Mouse (Mus musculus): ENCODE data around the gene Lrtm1.
A peak's percentile ranks its signal among the peaks of the same experiment; 100 is the strongest.

The Lrtm1 gene

DNA sequence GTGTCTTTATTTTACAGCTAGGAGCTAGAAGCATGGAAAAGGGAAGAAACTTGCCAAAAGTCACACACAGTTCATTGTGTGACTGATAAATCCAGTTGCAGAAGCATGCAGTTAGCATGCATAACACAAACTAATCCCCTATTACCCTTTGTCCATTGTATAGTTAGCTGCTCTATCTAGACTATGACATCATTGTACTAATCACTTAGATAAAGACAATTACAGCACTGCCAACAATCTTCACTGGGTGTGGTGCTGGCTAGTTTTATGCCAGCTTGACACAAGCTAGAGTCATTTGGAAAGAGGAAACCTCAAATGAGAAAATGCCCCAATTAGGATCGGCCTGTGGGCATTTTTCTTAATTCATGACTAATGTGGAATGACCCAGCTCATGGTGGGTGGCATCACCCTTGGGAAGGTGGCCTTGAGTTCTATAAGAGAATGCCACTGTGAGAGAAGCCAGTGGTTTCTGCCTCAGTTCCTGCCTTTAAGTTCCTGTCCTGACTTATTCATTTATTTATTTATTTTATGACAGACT lies 13.9 kb downstream of the Lrtm1 start:
- no peak for DNase-seq (ENCODE audit: low read depth)

DNA sequence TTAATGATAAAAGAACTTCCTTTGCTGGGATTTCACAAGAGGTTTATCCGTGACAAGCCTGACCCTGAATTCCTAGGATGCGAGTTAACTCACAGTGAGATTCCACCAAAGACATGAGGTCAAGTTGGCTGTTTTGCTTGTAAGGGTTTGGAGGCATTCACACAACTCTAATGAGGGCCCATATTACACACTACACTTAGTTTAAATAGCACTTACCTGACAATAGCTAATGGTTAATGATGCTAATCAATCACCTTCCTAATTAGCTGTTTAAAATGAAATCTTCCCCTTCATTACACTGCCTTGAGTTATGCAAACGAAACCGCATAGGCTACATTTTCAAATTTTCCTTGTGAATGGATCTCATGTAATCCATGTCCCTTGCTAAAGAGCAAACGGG lies 20.2 kb downstream of the Lrtm1 start:
- no peak for DNase-seq (ENCODE audit: low read depth)

DNA sequence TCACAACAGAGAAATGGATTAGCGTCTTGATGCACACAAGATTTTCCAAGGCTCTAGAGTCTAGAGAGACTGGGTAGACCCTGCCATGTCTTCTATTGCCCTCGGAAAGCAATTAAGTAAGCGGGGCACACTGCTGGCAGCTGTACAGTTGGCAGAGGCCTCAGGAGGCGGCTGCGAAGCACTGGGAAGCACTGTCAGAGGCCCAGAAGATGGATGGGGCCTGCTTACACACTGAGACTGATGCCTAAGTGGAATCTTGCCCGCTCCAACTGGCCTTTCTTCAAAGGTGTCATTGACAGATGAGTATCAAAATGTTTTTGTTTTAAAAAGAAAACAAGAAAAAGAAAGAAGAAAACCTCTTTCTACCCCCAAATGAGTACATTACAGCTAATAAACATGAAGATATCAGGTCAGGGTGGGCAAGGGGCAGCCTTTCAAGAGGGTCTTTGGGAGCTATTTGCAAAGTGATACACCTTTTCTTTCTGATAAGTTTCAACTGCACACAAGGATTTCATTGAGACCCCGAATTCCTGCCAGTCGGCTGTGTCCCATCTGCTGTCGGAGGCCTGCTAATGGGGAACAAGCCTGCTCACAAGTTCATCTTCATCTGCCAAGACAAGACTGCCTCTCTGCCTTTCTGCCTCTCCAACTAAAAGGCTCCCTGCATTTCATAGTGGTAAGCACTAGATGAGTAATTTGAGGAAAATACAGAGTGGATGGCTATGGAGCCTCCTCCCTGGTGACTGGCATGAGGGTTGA lies 22.8 kb downstream of the Lrtm1 start:
- no peak for DNase-seq (ENCODE audit: low read depth)

DNA sequence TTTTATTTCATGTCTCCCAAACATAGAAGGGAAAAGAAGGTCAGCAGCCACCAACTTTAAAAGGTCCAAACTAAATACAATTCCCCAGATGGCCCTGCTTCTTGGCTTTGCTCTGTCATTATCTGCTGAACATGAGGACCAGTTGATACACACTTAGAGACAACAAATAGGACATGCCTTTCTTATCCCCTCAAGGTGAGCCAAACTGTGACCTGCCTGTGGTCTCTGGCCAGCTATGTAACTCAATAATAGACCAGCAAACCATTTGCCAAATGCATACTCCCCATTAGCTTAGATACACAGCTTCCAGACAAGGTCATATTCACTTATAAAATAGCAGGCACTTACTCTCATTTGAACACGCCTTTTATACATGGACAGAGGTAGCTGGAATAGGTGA lies 23.5 kb downstream of the Lrtm1 start:
- no peak for DNase-seq (ENCODE audit: low read depth)

DNA sequence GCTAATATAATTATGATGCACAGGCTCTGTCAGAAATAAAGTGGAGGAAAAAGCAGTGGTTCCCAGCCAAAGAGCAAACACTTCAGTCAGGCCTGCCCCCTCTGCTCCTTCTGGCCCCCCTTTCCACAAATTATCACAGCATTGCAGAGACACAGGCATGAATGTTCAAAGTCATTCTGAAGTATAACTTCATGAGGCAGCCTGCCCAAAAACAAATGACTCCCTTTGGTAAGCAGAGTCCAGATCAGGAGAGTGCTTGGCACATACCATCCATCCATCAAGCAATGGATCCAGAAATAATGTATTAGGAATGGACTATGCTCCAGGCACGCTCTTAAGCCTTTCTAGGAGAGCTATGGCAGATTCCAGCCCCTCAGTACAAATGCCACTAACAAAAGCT lies 24.3 kb downstream of the Lrtm1 start:
- no peak for DNase-seq (ENCODE audit: low read depth)

DNA sequence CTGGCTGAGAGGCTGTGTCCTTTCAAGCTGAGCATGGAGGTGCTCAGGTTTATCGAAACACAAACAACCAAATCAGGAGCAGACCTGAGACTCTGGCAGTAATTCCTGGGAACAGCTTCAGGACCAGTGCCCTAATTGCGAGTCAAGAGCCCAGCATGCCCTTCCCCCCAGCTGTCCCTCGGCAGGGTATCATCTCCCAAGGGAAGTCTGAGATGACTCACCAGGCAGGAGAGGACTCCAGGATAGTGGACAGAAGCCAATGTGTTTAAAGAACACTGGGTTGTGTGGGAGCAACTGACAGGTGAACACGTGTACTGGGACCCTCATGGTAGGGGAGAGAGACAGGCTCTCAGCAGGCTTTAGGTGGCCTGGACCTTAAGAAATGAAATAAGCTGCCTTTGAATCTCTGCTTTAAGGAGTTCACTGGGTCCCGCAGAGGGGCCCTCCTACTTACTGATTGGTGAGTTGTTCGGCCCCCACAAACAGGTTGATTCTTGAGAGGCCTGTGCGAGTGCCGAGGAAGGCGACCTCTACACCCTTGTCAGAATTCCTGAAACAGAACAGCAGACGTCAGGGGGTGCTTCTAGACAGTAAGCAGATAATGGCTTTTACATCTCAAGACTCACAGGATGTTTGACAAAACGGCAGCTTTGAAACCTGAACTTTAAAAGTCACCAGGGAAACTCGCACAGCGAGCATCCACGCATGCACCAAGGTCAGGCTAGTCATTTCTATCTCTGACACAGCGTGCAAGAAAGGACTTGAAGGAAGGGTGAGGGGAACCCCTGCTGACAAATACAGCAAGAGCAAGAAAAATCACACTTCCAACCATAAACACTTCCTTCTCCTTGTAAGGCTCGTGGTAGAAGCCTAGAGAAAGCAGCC lies 34.2 kb downstream of the Lrtm1 start:
- DNase-seq (ENCODE audit: low read depth) = no peak

DNA sequence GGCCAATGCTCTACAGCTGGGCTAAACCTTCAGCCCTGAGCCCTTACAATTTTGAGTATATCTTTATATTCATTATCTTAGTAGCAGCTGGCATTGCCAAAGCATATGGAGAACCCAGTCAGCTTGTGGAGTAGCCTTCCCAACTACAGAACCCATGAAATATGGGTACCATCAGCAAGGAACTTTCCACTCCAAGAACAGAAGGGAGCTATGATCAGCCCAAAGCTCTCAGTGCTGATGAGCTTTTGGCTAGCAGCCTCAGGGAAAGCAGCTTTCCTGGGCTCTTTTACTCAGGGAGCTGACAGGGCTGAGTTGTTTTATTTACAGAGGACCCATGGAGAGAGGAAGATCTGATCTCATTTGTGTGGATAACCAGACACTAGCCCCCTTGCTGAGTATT lies 42.7 kb downstream of the Lrtm1 start:
- no peak for DNase-seq (ENCODE audit: low read depth)

DNA sequence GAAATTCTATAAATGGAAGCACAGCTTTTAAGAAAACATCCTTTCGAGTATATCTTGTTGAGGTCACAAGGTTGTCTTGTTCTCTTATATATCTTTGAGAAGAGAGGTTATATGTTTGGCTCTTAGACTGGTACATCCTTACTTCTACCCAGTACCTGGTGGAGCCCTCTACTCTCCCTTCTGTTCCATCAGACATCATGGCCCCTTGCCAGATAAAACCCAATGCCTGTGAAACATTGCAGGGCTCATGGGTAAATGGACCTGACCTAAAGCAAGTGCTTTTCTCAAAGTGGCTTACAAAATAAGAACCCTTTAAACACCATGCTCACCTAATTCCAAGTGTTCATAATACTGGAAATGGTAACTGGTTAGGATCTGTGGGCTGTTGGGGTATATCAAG lies 43.5 kb downstream of the Lrtm1 start:
- DNase-seq (ENCODE audit: low read depth) = no peak

DNA sequence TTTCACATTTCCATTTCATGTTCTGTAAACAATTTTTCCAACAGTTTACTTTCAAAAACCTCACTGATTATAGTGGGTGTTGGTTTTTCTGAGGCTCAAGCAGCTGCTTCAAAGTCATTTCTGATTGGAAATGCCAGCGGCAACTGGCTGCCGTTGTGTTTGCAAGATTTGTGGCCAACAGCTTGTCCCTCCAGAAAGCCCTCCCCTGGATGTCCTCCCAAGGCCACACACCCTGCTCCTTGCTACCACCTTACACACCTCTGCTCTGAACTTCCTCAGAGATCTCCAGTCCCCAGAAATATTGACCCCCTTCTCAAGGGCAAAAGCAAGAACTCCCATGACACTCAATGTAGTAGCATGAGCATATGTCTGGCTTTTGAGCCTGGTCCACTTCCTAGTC lies 44.7 kb downstream of the Lrtm1 start:
- DNase-seq (ENCODE audit: low read depth) = no peak

DNA sequence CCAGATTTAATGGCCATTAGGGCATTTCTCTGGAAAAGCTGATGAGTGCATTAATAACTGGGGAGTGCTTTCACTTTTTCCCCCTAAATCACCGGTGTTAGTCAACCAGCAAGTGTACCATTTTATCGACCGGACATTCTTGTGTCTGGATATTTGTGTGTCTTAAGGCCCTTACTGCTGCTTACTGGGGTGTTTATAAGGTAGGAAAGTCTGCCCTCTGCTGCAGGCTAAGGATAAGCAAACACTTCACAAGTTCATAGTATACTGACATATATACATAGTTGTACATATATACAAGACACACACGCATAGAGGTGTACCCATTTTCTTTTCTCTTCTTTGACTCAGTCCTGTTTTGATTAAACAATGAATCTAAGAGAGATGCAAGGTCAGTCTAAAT lies 55.7 kb downstream of the Lrtm1 start:
- peak; percentile 32 for DNase-seq (ENCODE audit: low read depth)

DNA sequence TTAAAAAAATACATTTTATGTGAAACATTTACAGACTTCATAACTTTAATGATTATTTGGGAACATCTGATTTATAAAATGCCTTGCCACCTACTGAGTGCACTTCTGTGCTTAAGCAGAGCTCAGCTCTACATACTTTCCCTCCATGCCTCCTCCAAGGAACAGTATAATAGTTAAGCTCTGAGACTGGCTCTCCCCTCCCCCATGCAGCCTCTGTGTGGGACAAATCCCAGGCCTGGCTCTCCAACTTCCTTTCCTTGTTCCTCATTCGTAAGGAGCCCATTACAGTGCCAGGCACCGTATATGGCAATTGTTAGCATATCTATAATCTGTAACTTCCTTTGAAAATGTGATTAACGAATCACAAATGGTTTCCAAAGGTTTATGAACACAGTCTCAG lies 59.4 kb downstream of the Lrtm1 start:
- DNase-seq (ENCODE audit: low read depth) = no peak

DNA sequence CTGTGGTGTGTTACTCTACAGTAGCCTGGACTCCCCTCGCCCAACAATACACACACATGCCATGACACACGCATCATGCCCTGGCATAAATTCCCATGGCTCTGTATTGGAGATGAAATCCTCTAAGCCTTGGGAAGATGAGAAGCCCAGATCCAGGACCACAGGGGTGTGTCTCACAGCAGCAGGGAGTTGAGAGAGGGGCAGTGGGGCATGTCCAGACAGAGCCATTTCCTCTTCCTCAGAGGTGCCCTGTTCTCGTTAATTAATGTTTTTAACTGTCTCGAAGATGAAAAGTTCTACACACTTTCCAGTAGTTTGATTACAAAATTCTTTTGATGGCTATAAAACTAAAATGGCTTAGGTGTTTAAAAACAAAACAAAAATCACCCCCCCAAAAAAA lies 62.2 kb downstream of the Lrtm1 start:
- DNase-seq (ENCODE audit: low read depth) = no peak

DNA sequence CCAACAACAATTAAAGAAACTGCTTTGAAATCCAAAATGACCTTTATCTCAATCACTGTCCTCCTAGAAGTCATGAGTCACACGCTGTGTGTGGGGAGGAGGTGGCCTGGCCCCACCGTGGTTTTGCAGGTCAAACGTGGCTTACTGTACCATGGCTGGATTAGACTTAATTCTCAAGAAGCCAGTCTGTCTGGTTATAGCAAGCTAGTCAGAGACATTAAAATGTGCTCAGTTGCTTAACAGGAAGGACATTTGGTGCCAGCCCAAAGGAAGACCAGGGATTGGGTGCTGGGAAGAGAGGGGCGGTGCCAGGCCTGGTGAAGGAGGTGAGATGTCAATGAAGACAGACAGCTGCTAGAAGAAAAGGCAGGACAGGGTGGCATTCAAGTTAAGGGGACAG lies 62.6 kb downstream of the Lrtm1 start:
- no peak for DNase-seq (ENCODE audit: low read depth)

DNA sequence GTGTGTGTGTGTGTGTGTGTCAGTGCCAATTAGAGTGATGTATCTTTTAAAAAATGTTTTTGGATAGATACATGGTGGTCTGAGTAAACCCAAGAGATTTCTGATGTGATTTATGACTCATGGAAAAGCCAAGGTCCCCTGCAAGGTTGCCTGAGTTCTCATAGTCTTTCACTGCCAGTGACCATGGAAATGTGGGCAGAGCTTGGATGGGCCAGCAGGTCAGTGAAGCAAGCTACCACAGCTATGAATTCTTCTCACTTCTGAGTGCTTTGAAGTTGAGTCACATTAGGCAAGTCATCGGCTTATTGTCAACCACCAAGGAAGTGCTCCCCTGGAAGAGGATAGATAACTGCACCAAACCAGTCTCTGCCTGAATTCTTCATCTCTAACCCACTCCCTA lies 64.2 kb downstream of the Lrtm1 start:
- peak; percentile 5 for DNase-seq (ENCODE audit: low read depth)
